Mouse (Mus musculus): ENCODE measurements at regions not wholly inside any gene's neighbourhood (a gene's known extent, or its start where the extent isn't known, plus 50 kb on each side); places are given as distances from the start of the nearest gene placed in this dataset.
"Not testable (repeated sequence)": the region's sequence is repeated elsewhere in the genome, so short reads cannot be mapped to it uniquely, and the experiment has no call there.

- no peak for DNase-seq (ENCODE audit: low read depth)
Observed at GRCm38 (mm10) chr15:14815556-14815955, 1642.1 kb upstream of the Cdh6 start.

GRCm38 (mm10) chr15:14806849-14807248, 1633.4 kb upstream of the Cdh6 start:
- no peak for DNase-seq (ENCODE audit: low read depth)

- no peak for DNase-seq (ENCODE audit: low read depth)
Observed at GRCm38 (mm10) chr15:14795221-14795620, 1621.7 kb upstream of the Cdh6 start.

GRCm38 (mm10) chr15:14780727-14781126, 1607.3 kb upstream of the Cdh6 start:
- DNase-seq (ENCODE audit: low read depth) = no peak

- no peak for DNase-seq (ENCODE audit: low read depth)
Observed at GRCm38 (mm10) chr15:14741733-14742132, 1568.3 kb upstream of the Cdh6 start.

GRCm38 (mm10) chr15:14697925-14698324, 1524.5 kb upstream of the Cdh6 start:
- not testable (repeated sequence) for DNase-seq (ENCODE audit: low read depth)

- no peak for DNase-seq (ENCODE audit: low read depth)
Observed at GRCm38 (mm10) chr15:14696481-14696880, 1523.0 kb upstream of the Cdh6 start.

- DNase-seq (ENCODE audit: low read depth) = no peak
Observed at GRCm38 (mm10) chr15:14689141-14689540, 1515.7 kb upstream of the Cdh6 start.

- no peak for DNase-seq (ENCODE audit: low read depth)
Observed at GRCm38 (mm10) chr15:14642291-14642690, 1468.8 kb upstream of the Cdh6 start.

GRCm38 (mm10) chr15:14628523-14628922, 1455.0 kb upstream of the Cdh6 start:
- peak; percentile 7 for DNase-seq (ENCODE audit: low read depth)

- no peak for DNase-seq (ENCODE audit: low read depth)
Observed at GRCm38 (mm10) chr15:14606691-14607090, 1433.2 kb upstream of the Cdh6 start.

Measured in induced T-regulatory cell, adult 2 months (primary cell).